ENCODE assay signal across 22 mouse cellular contexts in genomic region chr6:146697767-146698166, GRCm38 (mm10). TPM values are rescaled to one million over a fixed set of nuclear protein-coding genes. Genes with fewer than 3 reads are reported as not detected.
DNase-seq lines count a peak whose midpoint lies in the region; ATAC-seq and TF ChIP-seq lines count a peak whose summit lies in the region.
"Had no signal": no experiment of that assay in that cellular context is flagged by ENCODE, and none has a peak within 500 bp of the region (broad histone marks: within the 10 kb centered on the region; RNA-seq: fewer than 3 reads in every experiment).

No protein-coding gene starts in this region.

- no peak for TF ChIP-seq POLR2A in heart, adult 2 months (IDR thresholded peaks at IDR 0.05; ENCODE audit: insufficient read depth, low read depth, low read length)
- TF ChIP-seq POLR2A in brain, embryonic 14.5 days (IDR thresholded peaks at IDR 0.05; ENCODE audit: borderline replicate concordance, extremely low read depth, insufficient read depth, insufficient read length, poor library complexity, severe bottlenecking) = no peak

- no peak overlapping the region for H3K4me3 ChIP-seq in heart, adult 2 months
- no peak overlapping the region for H3K4me3 ChIP-seq in stomach, postnatal 0 days (ENCODE audit: low read depth, low read length)
- H3K4me3 ChIP-seq: embryonic facial prominence, embryonic 13.5 days; forebrain, embryonic 12.5 days; heart, embryonic 12.5 days; hindbrain, embryonic 13.5 days; intestine, embryonic 15.5 days had no signal

- no peaks in the 10 kb centered on the region for H3K27me3 ChIP-seq in heart, adult 2 months (ENCODE audit: control insufficient read depth, insufficient read depth, low read length)
- no peaks in the 10 kb centered on the region for H3K27me3 ChIP-seq in stomach, postnatal 0 days (ENCODE audit: control insufficient read depth, insufficient read depth, low read length)
- H3K27me3 ChIP-seq: embryonic facial prominence, embryonic 13.5 days; forebrain, embryonic 12.5 days; heart, embryonic 12.5 days; hindbrain, embryonic 13.5 days; intestine, embryonic 15.5 days had no signal

- no peaks in the 10 kb centered on the region for H3K36me3 ChIP-seq in heart, adult 2 months (ENCODE audit: control insufficient read depth, insufficient read depth, low read length)
- no peaks in the 10 kb centered on the region for H3K36me3 ChIP-seq in stomach, postnatal 0 days (ENCODE audit: control insufficient read depth, insufficient read depth, low read length)
- H3K36me3 ChIP-seq: embryonic facial prominence, embryonic 13.5 days; forebrain, embryonic 12.5 days; G1E; heart, embryonic 12.5 days; hindbrain, embryonic 13.5 days; intestine, embryonic 15.5 days had no signal

- peak; percentile 29 for ATAC-seq in CD4-positive, CD25-positive, alpha-beta regulatory T cell, adult 4 months
- ATAC-seq in stomach, postnatal 0 days (ENCODE audit: low FRiP score, low TSS enrichment) = peak; percentile 45; the same call in 1 of the 2 replicates
- ATAC-seq: forebrain, embryonic 16.5 days; hindbrain, postnatal 0 days; intestine, embryonic 15.5 days had no signal

- H3K4me1 ChIP-seq in heart, adult 2 months (ENCODE audit: control insufficient read depth, insufficient read depth, low read length) = peaks cover 3% of the 10 kb centered on the region
- no peaks in the 10 kb centered on the region for H3K4me1 ChIP-seq in stomach, postnatal 0 days (replicated peaks; ENCODE audit: control insufficient read depth, insufficient read depth)
- H3K4me1 ChIP-seq: forebrain, embryonic 12.5 days; hindbrain, embryonic 13.5 days; intestine, embryonic 15.5 days had no signal

- H3K79me2 ChIP-seq in heart, adult 2 months (replicated peaks; ENCODE audit: control insufficient read depth, insufficient read depth, low read length) = no peaks in the 10 kb centered on the region

- H3K4me2 ChIP-seq in stomach, postnatal 0 days (replicated peaks; ENCODE audit: low read depth) = no peak overlapping the region
- H3K4me2 ChIP-seq: embryonic facial prominence, embryonic 13.5 days; forebrain, embryonic 12.5 days; heart, embryonic 12.5 days; hindbrain, embryonic 13.5 days; intestine, embryonic 15.5 days had no signal

- no peak for DNase-seq in heart, adult 2 months
- no peak for DNase-seq in heart, adult 8-10 months (ENCODE audit: low spot score)
- peak; percentile 5 for DNase-seq in brain, embryonic 14.5 days (ENCODE audit: low read depth)
- DNase-seq in stomach, postnatal 0 days (ENCODE audit: low spot score) = no peak
- DNase-seq in yolk sac, embryonic 10.5 days (ENCODE audit: low spot score) = no peak
- DNase-seq in adipocyte (ENCODE audit: low spot score) = no peak
- DNase-seq: adrenal gland, postnatal 14 days; cerebellum, adult 11-12 months; cerebellum, adult 9-11 months; cerebellum, postnatal 36 days; gastrocnemius, postnatal 25 days; heart, adult 18-20 months; kidney, adult 18-20 months had no signal

- no peak for TF ChIP-seq EP300 in heart, adult 2 months (IDR thresholded peaks at IDR 0.05; ENCODE audit: insufficient read depth, low read depth, low read length)
- TF ChIP-seq EP300 in stomach, postnatal 0 days (optimal IDR thresholded peaks at IDR 0.05) = no peak

- H3K9me3 ChIP-seq in stomach, postnatal 0 days (ENCODE audit: control insufficient read depth, low read length) = no peaks in the 10 kb centered on the region
- H3K9me3 ChIP-seq: embryonic facial prominence, embryonic 13.5 days; forebrain, embryonic 12.5 days; G1E; hindbrain, embryonic 13.5 days; intestine, embryonic 15.5 days had no signal

- TF ChIP-seq CTCF in heart, adult 2 months (IDR thresholded peaks at IDR 0.05) = no peak
- no peak for TF ChIP-seq CTCF in brain, embryonic 14.5 days (IDR thresholded peaks at IDR 0.05; ENCODE audit: borderline replicate concordance, extremely low read depth, insufficient read depth, insufficient read length)
- no peak for TF ChIP-seq CTCF in stomach, postnatal 0 days (IDR thresholded peaks at IDR 0.05; ENCODE audit: low read depth)

- 31% methylated on average over 5 of the region's 5 CpGs for WGBS in heart, adult 2 months
- WGBS in stomach, postnatal 0 days = 56% methylated on average over 5 of the region's 5 CpGs

- H3K9ac ChIP-seq in heart, adult 2 months (ENCODE audit: low read depth, low read length) = no peak overlapping the region
- no peak overlapping the region for H3K9ac ChIP-seq in stomach, postnatal 0 days (ENCODE audit: low read length)
- H3K9ac ChIP-seq: embryonic facial prominence, embryonic 13.5 days; forebrain, embryonic 12.5 days; heart, embryonic 12.5 days; hindbrain, embryonic 13.5 days; intestine, embryonic 15.5 days had no signal

- intact Hi-C loops in heart, adult 2 months (cut with DNase I) = no loop called here

- H3K27ac ChIP-seq in heart, adult 2 months = peak overlapping the region; percentile 49
- H3K27ac ChIP-seq in stomach, postnatal 0 days (replicated peaks) = no peak overlapping the region
- H3K27ac ChIP-seq: embryonic facial prominence, embryonic 13.5 days; forebrain, embryonic 12.5 days; hindbrain, embryonic 13.5 days; hindbrain, postnatal 0 days; intestine, embryonic 15.5 days had no signal

RNA-seq across cellular contexts. Expression of gene Stk38l, which starts 27.0 kb away (rescaled TPM):
- total RNA-seq in heart, adult 2 months (2021) = 10 to 100 TPM; 13.9 to 14.4 TPM
- 3.1 and 8.0 TPM in 2 replicates for polyA plus RNA-seq in heart, adult 2 months (2012; rRNA removed)
- total RNA-seq in heart, adult 8-10 months (2022) = 10 to 100 TPM; 12.6 to 13.9 (median 13.2) TPM
- 10 to 100 TPM; 18.7 to 19.9 TPM for polyA plus RNA-seq in CD4-positive, CD25-positive, alpha-beta regulatory T cell, adult 4 months (2017; shearing (Covaris generic))
- polyA plus RNA-seq in brain, embryonic 14.5 days (2012; rRNA removed) = 6.4 and 7.8 TPM in 2 replicates
- 16.9 and 17.3 TPM in 2 replicates for polyA plus RNA-seq in stomach, postnatal 0 days (2015; fragmentation: Nextera tagmentation; extraction: Ambion mirVana)

RNA-seq across cellular contexts. Expression of gene Tm7sf3, which starts 55.1 kb away (rescaled TPM):
- total RNA-seq in heart, adult 2 months (2021) = 10 to 100 TPM; 14.6 to 18.0 TPM
- polyA plus RNA-seq in heart, adult 2 months (2012; rRNA removed) = 9.7 and 12.2 TPM in 2 replicates
- 10 to 100 TPM; 15.7 to 16.7 (median 15.9) TPM for total RNA-seq in heart, adult 8-10 months (2022)
- polyA plus RNA-seq in CD4-positive, CD25-positive, alpha-beta regulatory T cell, adult 4 months (2017; shearing (Covaris generic)) = 1 to 10 TPM; 3.8 to 4.2 TPM
- polyA plus RNA-seq in brain, embryonic 14.5 days (2012; rRNA removed) = 14.5 and 16.7 TPM in 2 replicates
- 21.9 and 24.5 TPM in 2 replicates for polyA plus RNA-seq in stomach, postnatal 0 days (2015; fragmentation: Nextera tagmentation; extraction: Ambion mirVana)

RNA-seq across cellular contexts. Expression of gene Med21, which starts 55.4 kb away (rescaled TPM):
- 10 to 100 TPM; 43.0 to 50.5 TPM for total RNA-seq in heart, adult 2 months (2021)
- polyA plus RNA-seq in heart, adult 2 months (2012; rRNA removed) = 39.4 and 77.7 TPM in 2 replicates
- total RNA-seq in heart, adult 8-10 months (2022) = 10 to 100 TPM; 48.4 to 55.5 (median 49.6) TPM
- 10 to 100 TPM; 54.1 to 67.2 TPM for polyA plus RNA-seq in CD4-positive, CD25-positive, alpha-beta regulatory T cell, adult 4 months (2017; shearing (Covaris generic))
- 67.4 and 83.5 TPM in 2 replicates for polyA plus RNA-seq in brain, embryonic 14.5 days (2012; rRNA removed)
- polyA plus RNA-seq in stomach, postnatal 0 days (2015; fragmentation: Nextera tagmentation; extraction: Ambion mirVana) = 106 and 107 TPM in 2 replicates
